Mouse (Mus musculus): ENCODE results near the gene Timp1.
A peak's percentile ranks its signal among the peaks of the same experiment; 100 is the strongest.

Timp1 gene

DNA sequence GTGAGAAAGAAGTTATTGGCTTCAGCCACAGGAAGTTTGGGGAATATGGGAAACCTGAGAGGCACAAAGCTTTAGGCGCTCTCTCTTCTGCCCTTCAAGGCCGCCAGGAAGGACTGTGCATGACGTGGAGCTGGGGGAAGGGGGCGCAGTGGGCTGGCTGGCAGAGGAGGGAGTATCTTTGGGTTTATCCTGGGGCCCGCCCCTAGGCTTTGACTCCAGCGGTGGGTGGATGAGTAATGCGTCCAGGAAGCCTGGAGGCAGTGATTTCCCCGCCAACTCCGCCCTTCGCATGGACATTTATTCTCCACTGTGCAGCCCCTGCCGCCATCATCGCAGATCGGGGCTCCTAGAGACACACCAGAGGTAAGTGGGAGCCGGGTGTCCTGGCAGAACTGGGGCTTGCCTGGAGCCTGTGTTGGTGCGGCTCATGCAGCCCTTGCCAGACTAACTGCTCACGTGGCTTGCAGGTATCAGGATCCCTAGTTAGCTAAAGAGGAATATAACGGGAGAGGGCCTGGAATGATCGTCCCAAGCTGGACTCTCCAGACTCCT is at the start of gene Timp1:
TSS of gene Timp1 (plus strand) at position 205 of the 552 bp plus-strand sequence.
- ATAC-seq (ENCODE audit: low TSS enrichment): peak; percentile 58

DNA sequence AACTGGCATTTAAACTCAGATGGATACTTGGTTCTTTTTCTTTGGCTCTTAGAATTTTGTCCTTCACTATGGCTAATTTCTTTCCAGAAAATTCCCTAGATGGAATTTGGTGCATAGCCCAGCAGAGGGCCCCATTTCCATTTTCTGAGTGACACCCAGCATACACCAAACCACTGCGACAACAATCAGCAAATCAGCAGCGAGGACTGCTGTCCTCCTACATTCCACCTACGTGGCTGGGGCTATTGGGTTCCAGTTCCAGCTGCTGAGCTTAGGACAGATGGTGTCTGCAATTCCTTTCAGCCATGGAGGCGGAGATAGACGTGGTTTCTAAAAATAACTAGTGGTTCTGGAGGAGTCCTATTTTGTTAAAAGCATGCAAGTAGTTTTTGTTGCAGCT is 41.0 kb upstream of the Timp1 start:
- peak; percentile 99 for ATAC-seq (ENCODE audit: low TSS enrichment)

DNA sequence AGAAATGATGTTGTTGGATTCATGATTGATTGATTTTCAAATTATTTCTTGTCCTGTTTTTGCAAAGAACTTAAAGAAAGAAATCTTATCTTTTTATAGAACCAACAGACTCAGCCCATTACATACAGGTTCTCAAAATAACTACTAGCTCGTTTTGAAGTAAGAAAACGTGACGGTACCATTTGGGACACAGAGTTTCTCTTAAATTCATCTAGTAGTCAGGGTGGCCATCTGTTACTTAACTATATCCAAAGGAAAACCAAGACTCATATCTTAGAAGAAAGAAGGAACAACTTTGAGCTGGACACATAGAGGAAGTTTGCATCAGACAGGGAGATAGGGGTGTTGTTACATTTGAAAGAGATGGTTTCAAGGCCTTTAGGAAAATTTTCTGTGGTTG is 22.7 kb upstream of the Timp1 start:
- ATAC-seq (ENCODE audit: low TSS enrichment): peak; percentile 18; the same call in 1 of the 2 replicates

DNA sequence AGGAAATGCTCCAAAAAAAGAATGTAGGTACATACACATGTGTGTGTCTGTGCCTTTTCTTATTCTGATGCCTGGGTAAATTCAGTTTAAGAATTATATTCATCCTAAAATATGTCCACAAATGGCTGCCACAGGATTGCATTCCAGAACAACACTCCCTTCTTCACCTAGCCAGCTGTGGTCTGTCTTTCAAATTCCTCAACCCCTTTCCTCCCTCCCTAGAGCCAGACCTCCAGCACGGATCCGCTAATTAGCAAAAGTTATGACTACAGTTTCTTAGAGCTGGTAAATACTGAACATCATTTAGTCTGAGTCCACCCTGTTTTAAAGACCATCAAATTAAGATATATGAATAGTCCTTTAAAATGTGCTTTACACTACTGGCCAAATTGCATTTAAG is 22.1 kb upstream of the Timp1 start:
- ATAC-seq (ENCODE audit: low TSS enrichment): no peak

DNA sequence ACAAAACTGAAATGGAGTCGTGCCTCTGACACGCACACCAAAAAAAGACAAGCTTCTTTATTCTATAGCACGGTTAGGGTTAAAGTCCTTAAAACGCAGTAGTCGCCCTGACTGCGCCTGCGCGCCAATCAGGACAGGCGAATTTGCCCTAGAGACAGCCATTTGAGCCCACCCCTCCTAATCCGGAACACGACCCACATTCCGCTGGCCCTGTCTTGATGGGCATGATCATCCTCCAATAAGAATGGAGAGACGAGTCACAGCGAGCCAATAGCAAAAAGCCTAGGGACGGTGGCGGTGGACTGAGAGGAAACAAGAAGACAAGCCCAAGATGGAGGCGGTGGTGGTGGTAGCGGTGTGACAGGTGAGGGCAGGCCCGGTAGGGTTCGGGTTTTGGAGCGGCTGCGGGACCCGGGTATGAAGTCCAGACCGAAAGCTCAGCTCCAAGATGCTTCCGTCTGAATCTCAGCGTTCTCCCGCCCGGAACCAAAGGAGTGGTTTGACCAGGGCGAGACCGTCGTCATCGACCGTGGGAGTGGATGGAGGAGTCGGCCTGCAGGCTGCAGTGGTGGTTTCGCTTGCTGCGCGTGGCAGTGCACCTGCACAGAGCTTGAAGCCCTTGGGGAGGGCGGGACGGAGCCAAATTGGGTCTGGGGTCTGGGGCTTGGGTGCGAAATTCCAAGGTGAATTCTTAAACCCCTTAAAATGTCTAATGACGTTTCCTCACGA is 21.5 kb upstream of the Timp1 start:
- peak; percentile 98 for ATAC-seq (ENCODE audit: low TSS enrichment)

DNA sequence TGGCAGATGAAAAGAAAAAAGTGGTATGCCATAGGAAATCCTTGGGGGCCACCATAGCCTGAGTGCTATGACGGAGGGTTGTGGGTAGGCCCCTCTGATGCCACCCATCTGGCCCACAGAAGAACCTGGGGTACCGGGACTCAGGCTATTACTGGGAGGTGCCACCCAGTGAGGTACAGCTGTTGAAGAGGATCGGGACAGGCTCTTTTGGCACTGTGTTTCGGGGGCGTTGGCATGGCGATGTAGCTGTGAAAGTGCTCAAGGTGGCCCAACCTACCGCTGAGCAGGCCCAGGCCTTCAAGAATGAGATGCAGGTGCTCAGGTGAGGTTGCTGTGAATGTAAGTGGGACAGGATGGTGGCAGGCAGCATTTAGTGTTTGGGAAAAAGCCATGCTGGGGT is 16.2 kb upstream of the Timp1 start:
- ATAC-seq (ENCODE audit: low TSS enrichment): no peak

DNA sequence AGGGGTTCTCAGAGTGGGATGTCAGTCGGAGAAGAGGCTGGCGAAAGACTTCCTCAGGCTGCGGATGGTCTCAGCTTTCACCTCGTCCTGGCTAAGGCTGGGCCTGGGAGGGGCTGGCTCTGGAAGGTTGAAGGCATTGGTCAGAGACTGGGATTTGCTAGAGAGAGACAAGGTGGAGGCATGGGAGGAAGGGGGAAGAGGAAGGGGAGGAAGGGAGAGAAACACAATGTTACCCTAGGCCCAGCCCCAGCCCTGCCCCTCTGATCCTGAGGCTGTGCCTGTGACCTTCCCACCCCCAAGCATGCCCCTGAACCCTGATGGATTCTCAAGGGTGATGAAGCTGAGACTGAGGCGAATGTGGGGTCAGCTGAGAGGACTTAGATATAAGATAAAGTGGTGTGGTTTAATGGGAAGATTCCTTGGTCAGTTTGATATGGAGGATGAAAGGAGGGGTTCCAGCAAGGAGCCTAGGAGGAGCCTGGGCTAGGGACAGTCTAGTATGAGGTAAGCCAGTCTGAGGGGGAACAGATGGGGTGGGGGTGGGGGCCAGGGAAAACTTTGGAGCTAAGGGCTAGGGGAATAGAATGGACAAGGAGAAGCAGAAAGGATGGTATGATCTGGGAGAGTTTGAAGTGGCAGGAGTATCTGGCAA is 8.4 kb upstream of the Timp1 start:
- ATAC-seq (ENCODE audit: low TSS enrichment): no peak

DNA sequence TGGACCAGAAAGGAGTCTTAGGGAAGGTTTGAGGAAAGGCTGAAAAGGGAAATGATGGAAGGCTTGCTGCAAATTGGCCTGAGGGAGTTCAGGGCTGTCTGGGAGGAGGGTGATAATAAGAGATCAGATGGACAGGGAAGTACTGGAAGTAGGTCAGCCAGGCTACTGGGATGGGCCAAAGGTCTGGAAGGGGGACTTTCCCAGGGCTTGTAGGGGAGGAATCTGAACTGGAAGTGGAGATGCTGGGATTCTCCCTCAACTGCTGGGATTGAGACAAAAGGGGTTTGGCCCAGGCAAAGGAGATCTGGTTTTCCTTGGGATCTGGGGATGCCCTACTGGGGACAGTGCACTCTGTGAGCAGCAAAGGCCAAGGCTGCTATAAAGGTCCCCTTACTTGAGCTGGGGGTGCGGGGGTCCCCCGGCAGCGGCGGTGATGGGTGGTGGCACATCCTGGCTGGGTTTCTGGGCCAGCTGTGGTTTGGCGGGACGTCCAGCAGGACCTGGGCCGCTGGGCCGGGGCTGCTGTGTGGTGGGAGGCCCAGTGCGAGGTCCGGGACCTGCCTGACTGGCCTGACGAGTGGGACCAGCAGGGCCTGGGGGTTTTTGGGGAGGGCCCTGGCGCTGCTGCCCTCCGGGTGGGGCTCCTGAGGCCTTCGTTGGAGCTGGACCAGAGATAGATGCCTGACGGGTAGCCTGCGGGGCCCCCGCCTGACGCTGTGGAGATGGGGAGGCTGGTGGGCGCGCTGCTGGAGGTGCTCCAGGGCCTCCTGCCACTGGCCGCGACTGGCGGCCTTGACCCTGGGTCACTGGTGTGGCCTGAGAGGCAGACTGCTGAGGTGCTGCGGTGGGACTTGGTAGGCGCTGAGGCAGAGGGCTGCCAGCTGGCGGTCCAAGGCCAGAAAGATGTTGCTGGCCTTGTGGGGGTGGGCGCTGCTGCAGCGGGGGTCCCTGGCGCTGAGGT is 7.6 kb upstream of the Timp1 start:
- ATAC-seq (ENCODE audit: low TSS enrichment): no peak

DNA sequence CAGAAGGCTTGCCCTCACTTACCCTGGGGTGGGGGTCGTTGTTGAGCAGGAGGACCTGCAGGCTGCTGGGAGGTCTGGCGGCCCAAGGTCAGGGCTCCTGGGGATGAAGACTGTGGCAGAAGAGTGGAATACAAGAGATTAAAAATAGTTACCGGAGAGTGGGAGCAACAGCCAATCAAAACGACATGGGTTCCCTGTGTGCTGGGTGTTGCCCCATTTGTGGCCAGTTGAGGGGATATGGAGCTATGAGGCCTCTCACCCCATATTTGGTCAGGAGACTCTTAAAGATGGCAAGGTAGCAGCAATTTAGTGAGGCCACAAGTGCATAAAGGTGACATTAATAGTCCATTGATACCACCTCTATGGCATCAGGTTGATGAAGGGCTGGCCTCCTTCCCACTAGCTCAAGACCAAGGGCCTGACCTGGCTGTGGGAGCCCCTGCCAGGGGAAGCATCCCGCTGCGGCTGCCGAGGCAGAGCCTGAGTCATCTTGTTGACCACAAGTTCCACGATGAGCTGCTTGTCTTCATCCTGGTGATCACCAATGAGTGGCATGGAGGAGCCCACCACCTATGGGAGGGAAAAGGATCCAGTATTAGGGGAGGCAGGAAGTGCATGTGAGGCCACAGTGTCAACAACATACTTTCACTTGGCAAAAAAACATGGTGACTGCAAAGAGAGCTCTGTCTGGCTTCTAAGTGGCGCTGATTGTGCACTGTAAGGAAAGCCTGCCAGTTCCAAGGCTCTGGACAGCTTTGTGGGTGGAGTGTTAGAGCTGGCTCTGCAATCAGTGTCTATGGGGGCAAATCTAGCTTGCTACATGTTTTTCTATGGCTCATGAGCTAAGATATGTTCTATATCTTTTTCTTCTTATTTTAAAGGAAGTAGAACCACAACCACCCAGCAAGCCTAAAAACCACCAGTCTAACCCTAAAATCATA is 6.5 kb upstream of the Timp1 start:
- ATAC-seq (ENCODE audit: low TSS enrichment): peak; percentile 74

DNA sequence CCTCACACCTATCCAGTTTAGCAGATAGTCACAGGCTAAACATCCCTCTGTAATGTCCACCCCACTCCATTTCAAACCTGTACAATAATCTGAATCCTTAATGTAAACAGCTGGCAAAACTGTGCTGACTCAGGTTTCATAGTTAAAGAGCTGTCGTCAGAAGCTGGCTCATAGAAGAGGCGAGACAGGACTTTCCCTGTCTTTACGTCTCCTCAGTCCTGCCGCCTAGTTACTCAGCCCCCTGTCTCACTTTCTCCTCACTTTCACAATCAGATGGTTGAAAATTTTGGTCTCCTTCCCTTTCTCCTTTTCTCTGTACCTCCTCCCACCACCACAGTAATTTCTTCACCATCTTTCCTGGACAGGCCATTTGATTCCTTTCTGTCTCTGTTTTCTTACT is 1.9 kb upstream of the Timp1 start:
- ATAC-seq (ENCODE audit: low TSS enrichment): no peak

DNA sequence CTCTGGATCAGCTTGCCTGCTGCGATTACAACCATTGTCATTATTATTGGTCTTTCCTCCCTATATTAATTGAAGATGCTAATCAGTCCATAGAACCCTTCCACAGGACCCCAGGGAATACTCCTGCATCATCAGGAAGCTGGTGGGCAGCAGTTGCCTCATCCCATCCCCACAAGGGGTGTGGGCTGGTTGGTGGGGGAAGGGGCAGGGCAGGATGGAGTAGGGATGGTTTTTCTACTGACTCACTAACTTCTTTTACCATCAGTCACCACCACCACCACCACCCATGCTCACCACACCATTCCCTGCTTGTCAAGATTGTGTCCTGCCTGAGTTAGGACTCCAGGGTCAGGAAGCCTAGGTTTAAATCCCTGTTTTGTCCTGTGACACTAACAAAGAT is 763 bp upstream of the Timp1 start:
- no peak for ATAC-seq (ENCODE audit: low TSS enrichment)

DNA sequence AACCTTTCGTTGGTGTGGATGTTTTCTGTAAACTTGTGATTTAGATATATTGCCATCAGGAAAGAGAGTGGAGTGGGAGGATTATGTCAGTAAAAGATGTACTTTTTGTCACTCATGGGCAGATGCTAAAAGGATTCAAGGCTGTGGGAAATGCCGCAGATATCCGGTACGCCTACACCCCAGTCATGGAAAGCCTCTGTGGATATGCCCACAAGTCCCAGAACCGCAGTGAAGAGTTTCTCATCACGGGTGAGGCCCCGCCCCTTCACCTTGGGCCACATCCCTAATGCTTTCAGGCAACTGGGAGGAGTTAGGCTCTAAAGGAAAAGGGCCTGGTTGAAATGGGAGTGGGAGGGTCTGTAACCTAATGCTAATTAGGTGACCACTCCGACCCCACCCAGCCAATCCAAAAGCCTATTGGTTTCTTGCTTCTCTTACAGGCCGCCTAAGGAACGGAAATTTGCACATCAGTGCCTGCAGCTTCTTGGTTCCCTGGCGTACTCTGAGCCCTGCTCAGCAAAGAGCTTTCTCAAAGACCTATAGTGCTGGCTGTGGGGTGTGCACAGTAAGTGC is 3.0 kb downstream of the Timp1 start:
- peak; percentile 78 for ATAC-seq (ENCODE audit: low TSS enrichment)

DNA sequence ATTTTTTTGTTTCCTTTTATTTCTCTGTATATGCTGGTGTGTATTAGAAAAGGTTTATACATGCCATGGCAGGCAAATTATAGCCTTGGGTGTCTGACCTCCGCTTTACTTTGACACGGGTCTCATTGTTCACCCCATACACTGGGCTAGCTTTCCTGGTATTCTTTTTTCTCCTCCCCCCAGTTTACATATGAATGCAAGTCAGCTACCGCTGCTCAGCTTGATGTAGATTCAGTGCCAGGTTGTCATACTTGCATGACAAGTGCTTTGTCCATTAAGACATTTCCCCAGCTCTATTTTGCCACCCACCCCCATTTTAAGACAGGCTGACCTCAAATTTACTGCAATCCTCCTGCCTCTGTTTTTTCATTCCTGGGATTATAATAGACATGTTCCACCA is 5.3 kb downstream of the Timp1 start:
- ATAC-seq (ENCODE audit: low TSS enrichment): no peak

DNA sequence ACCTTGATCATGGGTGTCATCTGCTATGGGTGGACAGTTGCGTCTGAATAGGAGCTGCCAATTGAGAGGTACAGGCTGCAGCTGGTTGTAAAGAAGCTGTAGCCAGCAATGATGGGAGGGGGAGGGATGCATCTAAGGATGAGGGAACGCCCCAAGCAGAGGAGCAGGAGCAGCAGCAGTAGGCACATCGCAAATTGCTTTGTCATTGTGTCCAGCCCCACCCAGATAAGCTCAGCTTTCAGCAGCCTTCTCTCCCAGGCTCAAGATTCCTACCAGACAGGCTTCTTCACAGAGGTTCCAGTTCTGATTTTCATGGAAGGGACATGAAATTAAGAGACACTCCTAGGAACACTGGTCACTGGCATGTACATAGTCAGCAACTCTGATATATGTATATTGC is 40.1 kb downstream of the Timp1 start:
- peak; percentile 60 for ATAC-seq (ENCODE audit: low TSS enrichment)

DNA sequence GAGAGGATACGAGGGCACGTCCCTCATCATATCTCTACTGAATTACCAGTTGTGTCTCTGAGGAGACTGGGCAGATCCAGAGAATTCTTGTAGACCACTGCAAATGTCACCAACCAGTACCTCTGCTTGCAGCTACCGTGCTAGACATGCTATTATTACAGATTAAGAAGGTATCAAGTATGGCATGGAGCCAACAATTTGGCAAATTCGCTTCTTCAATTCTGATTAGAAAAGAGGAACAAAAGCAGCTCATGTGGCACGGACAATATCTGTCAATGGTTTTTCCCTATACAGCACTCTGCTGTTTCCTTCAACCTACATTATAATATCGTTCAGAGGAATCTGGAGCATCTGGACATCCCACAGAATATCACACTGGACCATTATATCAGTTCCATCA is 43.8 kb downstream of the Timp1 start:
- ATAC-seq (ENCODE audit: low TSS enrichment): no peak

DNA sequence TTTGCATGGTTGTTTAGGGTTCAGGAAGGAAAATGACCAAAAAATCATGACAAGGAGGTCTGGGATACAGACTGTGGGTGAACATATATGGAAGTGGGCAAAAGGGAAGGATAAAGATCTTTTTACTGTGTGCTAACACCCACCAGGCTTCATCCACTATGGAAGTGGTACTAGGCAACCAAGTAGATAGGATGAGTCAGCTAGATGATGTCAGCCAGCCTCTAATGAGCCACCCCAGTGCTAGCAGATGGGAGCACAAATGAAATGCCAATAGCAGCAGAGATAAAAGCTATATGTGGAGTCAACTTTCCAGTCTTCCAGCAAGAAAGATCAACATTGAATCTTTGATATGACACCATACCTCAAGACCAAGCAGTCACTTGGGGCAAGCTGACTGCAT is 45.1 kb downstream of the Timp1 start:
- peak; percentile 62 for ATAC-seq (ENCODE audit: low TSS enrichment)

DNA sequence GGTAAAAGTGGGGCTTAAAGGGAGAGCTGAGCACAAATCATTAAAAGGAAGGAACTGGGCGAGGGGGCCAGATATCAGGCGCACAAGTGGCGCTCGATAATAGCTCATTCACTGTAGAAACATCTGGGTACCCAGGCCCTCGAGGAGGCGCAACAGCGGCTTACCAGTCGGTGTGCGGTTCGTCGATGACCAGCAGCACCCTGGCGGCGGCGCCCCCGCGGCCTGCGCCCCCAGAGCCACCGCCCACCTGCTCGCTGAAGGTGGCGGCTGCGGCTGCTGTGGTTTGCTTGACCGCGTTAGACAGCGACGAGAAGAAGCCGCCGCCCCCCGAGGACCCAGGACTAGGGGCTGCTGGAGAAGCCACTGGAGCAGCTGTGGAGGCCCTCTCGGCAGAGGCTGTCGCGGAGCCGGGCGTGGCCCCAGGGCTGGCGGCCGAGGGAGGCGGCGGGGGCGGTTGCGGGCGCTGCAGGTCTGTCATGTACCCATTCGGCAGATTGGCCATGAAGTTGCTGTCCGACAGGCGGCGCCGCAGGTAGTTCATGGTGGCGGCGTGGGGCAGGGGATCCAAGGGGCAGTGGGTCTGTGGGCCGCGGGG is 50.4 kb downstream of the Timp1 start:
- ATAC-seq (ENCODE audit: low TSS enrichment): peak; percentile 5; the same call in 1 of the 2 replicates

DNA sequence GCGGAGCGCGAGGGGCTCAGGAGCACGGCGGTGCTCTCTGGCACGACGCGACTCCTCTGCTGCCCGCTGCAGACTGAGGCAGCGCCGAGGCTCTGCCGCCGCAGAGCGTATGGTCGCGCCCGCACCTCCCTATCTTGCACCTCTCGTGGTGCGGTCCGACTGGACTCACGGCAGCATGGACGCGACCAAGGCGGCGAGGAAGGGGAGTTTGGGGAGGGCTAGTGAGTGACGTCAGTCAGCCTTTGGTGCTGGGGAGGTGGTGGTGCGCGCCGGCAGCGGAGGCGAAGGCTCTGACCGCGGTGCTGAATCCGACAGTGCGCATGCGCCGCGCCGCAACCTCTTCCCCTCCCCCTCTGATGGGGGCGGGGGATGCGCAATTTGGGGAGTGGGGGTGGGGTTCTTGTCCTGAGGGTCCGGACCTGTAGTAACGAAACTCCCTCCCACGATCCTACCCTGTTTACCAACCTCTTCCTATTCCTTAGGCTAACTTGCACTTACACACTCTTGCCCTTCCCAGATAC is 50.9 kb downstream of the Timp1 start, which contains the start of gene Syn1:
TSS of gene Syn1 (minus strand) at position 161 of the 521 bp plus-strand sequence.
- ATAC-seq (ENCODE audit: low TSS enrichment): peak; percentile 82

DNA sequence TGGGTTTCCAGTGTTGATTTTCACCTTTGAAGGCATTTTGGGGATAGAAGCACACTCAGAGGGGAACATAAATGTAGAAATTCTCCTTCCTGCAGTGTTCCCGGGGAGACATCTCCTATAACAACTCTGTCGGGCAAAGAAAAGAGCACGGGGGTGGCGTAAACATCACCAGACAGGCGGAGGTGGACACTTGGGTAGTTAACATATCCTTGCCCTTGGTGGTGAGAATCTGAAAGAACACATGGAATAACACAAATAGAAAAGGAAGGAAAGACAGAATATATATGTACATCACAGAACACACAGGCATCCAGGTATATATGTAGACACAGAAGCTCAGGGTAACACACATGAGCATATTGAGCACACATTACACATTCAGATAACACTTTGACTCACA is 51.4 kb downstream of the Timp1 start:
- peak; percentile 17 for ATAC-seq (ENCODE audit: low TSS enrichment)

DNA sequence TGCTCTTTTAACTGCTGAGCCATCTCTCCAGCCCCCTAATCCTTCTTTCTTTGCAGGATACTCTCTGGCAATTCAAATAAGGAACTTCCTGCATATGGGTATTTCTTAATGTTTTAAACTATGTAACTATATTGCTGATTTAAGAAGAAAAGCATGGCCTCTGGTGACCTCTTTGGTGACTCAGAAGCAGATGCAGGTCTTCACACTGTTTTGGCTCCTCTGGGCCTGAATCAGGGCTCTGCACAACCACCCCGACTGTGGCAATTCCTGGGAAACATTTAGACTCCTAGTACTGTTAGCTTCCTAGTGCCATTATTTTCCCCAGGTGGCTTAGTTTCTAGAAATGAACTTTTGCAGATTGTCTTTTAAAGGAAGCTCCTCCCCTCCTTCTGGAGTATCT is 53.5 kb downstream of the Timp1 start:
- no peak for ATAC-seq (ENCODE audit: low TSS enrichment)

Data from frontal cortex, adult (tissue).